Mouse (Mus musculus): ENCODE data around the gene Pitpna. TPM values are rescaled to one million over a fixed set of nuclear protein-coding genes. Genes with fewer than 3 reads are reported as not detected.

The Pitpna gene
- total RNA-seq, 1 experiment from 2014 or later: 182 TPM

- DNase-seq: no peak
These were observed 43.8 kb downstream of the Pitpna start for GRCm38 (mm10) chr11:75631561-75632225.

GRCm38 (mm10) chr11:75632921-75633320, 45.0 kb downstream of the Pitpna start:
- DNase-seq: no peak

GRCm38 (mm10) chr11:75634801-75635200, 46.9 kb downstream of the Pitpna start:
- no peak for DNase-seq

GRCm38 (mm10) chr11:75635315-75635714, 47.4 kb downstream of the Pitpna start:
- no peak for DNase-seq

- no peak for DNase-seq
These were observed 55.4 kb downstream of the Pitpna start for GRCm38 (mm10) chr11:75643323-75643722.

GRCm38 (mm10) chr11:75644684-75645083, 56.8 kb downstream of the Pitpna start:
- no peak for DNase-seq

GRCm38 (mm10) chr11:75647681-75648211, 59.8 kb downstream of the Pitpna start:
- DNase-seq: peak; percentile 29

GRCm38 (mm10) chr11:75649155-75649561, 61.3 kb downstream of the Pitpna start:
- no peak for DNase-seq

- DNase-seq: peak; percentile 55
These were observed 62.4 kb downstream of the Pitpna start, which contains the start of gene Myo1c for GRCm38 (mm10) chr11:75650311-75650710. Gene Myo1c (plus strand): TSS chr11:75650504.

GRCm38 (mm10) chr11:75650958-75651425, 63.1 kb downstream of the Pitpna start:
- DNase-seq: no peak

GRCm38 (mm10) chr11:75651426-75652221, 63.7 kb downstream of the Pitpna start:
- peak; percentile 88 for DNase-seq

GRCm38 (mm10) chr11:75652222-75652941, 64.5 kb downstream of the Pitpna start:
- DNase-seq: no peak

- no peak for DNase-seq
These were observed 65.2 kb downstream of the Pitpna start for GRCm38 (mm10) chr11:75652942-75653684.

- DNase-seq: peak; percentile 80
These were observed 66.0 kb downstream of the Pitpna start for GRCm38 (mm10) chr11:75653781-75654470.

- peak; percentile 20 for DNase-seq
These were observed 66.8 kb downstream of the Pitpna start for GRCm38 (mm10) chr11:75654471-75655390.

- peak; percentile 78 for DNase-seq
These were observed 68.0 kb downstream of the Pitpna start for GRCm38 (mm10) chr11:75655621-75656545.

GRCm38 (mm10) chr11:75656621-75657590, 69.0 kb downstream of the Pitpna start:
- no peak for DNase-seq

Data from adrenal gland, postnatal 25 days (tissue).